Mouse (Mus musculus): ENCODE measurements around the gene Ran.
A peak's percentile ranks its signal among the peaks of the same experiment; 100 is the strongest.

Gene Ran

DNA sequence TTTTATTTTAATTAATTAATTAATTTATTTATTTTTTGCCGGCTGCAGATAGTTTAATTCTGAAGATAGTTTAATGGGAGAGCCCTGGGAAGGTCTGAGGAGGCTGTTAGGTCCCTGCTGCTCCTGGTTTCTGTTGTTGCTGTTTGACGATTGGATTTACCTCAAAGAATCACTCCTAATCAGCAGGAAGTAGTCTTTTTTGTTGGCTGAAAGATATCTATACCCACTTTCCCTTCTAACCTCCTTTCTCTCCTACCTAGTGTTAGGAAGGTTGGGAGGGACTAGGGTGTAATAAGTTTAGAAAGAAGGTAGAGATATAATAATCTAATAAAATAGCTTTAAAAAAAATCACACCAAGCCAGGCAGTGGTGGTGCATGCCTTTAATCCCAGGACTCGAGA, 4.8 kb upstream of the Ran start:
- no peak for DNase-seq (ENCODE audit: low spot score in 2 of 2)

- no peak for DNase-seq (ENCODE audit: low spot score in 2 of 2)
Observed at GRCm38 (mm10) chr5:129015540-129015939, 4.3 kb upstream of the Ran start.

DNA sequence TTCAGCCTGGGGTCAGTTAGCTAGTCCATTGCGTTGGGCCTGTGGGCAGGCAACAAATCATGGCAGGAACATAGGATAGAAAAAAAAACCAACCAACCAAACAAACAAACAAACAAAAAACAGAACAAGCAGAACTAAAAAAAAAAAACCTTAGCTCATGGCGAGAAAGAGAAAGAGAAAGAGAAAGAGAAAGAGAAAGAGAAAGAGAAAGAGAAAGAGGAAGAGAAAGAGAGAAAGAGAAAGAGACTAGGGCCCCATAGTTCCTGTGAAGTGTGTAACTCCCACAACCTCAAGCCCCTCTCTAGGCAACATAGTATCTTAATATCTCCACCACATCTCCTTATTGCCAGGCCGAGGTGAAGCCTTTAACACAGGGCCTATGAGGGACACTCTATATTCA, 3.5 kb upstream of the Ran start:
- no peak for DNase-seq (ENCODE audit: low spot score in 2 of 2)

GRCm38 (mm10) chr5:129018782-129019489, 933 bp upstream of the Ran start:
- no peak for DNase-seq (ENCODE audit: low spot score in 2 of 2)

- no peak for DNase-seq (ENCODE audit: low spot score in 2 of 2)
Observed at GRCm38 (mm10) chr5:129020300-129020668, 415 bp downstream of the Ran start.

DNA sequence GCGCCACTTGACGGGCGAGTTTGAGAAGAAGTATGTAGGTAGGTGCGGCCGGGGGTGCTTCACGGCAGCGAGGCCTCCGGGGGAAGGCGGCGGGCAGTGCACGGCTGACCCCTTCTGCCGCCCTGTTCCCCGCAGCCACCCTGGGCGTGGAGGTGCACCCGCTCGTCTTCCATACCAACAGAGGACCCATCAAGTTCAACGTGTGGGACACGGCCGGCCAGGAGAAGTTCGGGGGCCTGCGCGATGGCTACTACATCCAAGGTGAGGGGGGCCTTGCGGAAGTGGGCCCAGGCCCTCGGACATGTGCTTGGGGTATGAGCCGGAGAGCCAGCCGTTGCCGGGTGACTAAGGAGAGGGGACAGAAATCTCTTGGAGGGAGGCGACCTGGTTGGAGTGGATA, 862 bp downstream of the Ran start:
- peak; percentile 58 for DNase-seq (ENCODE audit: low spot score in 2 of 2)

DNA sequence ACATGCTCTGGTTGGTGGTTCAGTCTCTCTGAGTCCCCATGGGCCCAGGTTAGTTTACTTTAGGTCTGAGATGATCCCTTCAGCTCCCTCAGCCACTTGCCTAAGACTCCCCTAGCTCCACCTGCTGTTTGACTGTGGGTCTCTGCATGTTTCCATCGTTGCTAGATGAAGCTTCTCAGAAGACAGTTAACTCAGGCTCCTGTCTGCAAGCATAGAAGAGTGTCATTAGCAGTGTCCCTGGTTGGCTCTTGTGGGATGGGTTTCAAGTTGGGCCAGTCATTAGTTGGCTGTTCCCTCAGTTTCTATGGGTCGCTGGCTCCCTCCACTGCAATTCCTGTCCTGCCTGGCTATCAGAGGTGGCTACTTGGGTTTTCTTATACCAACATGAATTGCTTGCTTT, 5.2 kb downstream of the Ran start:
- no peak for DNase-seq (ENCODE audit: low spot score in 2 of 2)

DNA sequence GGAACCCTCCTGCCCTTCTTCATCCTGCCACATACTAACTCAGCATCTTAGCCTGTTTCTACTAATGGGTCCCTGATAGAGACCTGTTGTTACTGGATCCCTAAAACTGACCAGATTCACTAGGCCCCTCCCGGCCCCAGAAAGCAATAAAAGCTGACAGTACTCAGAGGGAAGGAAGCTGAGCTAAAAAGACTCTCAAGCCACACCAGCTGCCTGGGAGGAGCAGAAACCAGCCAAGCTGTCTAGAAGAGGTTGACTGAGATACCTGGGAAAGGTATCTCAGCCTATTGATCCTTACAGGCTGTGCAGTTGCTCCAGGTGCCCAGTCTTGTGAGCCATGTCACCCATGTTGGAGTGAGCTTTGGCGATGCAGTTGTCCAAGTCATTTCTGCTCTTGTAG, 5.9 kb downstream of the Ran start:
- DNase-seq (ENCODE audit: low spot score in 2 of 2): no peak

DNA sequence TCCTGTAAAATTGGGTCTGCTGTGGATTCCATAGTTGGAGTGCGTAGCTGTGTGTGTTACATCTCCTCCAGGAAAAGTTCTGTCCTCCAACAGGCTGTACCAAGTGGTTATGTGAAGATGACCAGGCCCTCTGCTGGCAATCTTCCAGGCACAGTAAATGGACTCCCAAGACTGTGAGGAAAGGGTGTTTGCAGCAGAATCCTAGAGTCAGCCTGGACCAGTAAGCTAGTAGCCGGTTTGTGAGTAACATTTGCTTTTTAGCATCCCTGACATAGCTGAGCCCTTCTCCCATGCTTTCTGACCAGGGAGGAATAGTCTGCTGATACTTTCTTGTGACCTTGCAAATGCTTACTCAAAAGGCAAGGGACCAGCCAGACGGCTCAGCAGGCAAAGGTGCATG, 6.3 kb downstream of the Ran start:
- DNase-seq (ENCODE audit: low spot score in 2 of 2): no peak

DNA sequence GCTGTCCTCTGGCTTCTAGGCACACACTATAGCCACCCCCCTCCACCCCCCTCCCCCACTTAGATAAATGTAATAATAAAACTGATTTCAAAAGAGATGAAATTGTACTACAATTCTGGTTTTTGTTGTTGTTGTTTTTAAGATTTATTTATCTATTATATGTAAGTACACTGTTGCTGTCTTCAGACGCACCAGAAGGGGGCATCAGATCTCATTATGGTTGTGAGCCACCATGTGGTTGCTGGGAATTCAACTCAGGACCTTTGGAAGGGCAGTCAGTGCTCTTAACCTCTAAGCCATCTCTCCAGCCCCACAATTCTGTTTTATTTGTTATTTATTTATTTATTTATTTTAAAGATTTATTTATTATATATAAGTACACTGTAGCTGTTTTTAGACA, 6.8 kb downstream of the Ran start:
- DNase-seq (ENCODE audit: low spot score in 2 of 2): no peak

DNA sequence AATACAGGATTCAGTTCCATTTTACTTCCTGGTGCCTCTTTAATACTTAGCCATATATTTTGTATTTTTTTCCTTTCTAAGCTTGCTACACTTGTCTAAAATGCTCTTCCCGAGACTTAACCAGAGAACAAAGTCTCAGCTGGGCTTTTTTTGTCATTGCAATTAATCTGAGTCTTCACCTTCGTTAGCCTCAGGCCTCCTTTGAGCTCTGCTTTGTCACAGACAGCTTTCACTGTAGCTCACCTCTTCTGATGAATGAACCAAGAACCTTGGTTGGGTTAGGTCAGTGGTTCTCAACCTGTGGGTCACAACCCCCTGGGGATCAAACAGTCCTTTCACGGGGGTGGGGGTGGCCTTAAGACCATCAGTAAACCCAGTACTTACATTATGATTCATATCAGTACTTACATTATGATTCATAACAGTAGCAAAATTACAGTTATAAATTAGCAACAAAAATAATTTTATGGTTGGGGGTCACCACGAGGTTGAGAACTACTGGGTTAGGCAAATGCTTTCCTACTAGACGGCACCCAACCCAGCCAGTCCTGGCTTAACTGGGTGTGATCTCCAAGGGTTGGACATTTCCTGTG, 9.4 kb downstream of the Ran start:
- DNase-seq (ENCODE audit: low spot score in 2 of 2): no peak

GRCm38 (mm10) chr5:129036678-129037077, 16.8 kb downstream of the Ran start:
- no peak for DNase-seq (ENCODE audit: low spot score in 2 of 2)

GRCm38 (mm10) chr5:129037739-129038138, 17.9 kb downstream of the Ran start:
- DNase-seq (ENCODE audit: low spot score in 2 of 2): no peak

- DNase-seq (ENCODE audit: low spot score in 2 of 2): peak; percentile 76 to 77
Observed at GRCm38 (mm10) chr5:129045641-129046580, 26.0 kb downstream of the Ran start.

DNA sequence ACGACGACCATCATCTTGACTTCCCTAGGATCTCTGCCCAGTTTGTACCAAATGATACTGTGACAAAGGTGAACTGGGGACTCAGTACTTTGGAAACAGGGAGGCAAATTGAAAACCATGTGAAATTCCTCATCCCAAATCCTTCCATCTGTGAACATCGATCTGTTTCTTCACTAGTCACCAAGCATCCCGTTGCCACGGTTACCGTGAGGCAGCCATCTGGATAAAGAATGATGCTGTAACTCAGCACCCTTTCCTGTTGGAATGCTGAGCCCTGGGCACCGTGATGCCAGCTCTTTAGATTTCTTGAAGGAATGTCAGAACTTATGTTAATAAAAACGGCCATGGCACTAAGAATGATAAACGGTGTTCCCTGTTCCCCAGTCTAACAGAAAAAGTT, 29.5 kb downstream of the Ran start:
- peak; percentile 88 to 94 for DNase-seq (ENCODE audit: low spot score in 2 of 2)

- no peak for DNase-seq (ENCODE audit: low spot score in 2 of 2)
Observed at GRCm38 (mm10) chr5:129051910-129052309, 32.0 kb downstream of the Ran start.

DNA sequence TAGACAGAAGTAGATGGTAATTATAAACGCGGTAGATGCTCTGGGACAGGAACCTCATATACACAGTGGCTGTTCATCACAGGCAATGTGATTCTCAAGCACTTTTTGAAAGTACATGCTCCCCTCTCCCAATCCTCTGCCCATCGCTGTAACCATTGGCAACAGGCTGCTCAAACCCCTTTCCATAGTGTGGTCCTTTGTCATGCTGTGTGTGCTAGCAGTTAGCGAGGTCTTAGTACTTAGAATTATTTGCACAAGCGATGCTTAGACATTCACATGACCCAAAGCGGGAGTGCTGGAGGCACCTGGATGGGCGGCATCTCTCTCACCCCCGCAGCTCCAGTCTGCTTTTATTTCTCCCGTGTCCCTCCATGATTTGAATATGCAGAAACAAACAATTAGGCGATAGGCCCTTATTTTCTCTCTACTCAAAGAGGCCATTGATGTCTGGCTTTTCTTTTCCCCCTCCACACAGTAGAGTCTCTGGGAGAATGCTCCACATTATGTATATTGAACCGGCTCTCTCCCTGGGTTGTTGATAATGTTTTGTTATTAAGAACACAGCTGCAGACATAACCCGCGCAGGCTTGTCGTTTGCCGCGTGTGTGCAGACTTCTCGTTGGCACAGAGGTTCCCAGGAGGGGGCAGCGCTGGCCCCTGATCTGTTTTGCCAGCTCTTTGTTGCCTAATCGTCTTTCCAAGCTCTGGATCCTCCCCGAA, 32.9 kb downstream of the Ran start:
- DNase-seq (ENCODE audit: low spot score in 2 of 2): no peak

- no peak for DNase-seq (ENCODE audit: low spot score in 2 of 2)
Observed at GRCm38 (mm10) chr5:129054675-129055284, 34.9 kb downstream of the Ran start.

GRCm38 (mm10) chr5:129059116-129059515, 39.2 kb downstream of the Ran start:
- no peak for DNase-seq (ENCODE audit: low spot score in 2 of 2)

DNA sequence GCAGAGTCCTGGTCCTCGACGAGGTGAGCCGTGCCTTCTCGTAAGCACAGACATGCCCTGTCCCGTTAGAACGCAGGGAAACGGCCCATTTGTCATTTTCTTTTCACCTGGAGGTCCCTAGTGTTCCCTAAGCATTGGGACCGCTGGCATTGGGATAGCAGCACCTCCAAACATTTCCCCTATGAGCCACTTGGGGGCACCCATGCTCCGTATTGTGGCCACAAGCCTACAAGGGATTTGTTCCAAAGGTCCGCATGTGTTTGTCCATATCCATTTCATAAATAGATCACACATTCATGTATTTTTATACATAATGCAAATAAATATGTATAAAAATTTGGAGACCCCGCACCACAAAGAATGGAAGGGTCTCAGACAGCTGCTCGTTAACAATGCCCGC, 41.7 kb downstream of the Ran start:
- peak; percentile 83 to 88 for DNase-seq (ENCODE audit: low spot score in 2 of 2)

GRCm38 (mm10) chr5:129063037-129063791, 43.3 kb downstream of the Ran start:
- DNase-seq (ENCODE audit: low spot score in 2 of 2): peak; percentile 86 to 93
